Mouse (Mus musculus) Patski (cell line): ENCODE measurements at regions not wholly inside any gene's neighbourhood (a gene's known extent, or its start where the extent isn't known, plus 50 kb on each side); places are given as distances from the start of the nearest gene placed in this dataset.
A peak's percentile ranks its signal among the peaks of the same experiment; 100 is the strongest.

ENCODE experiments used
- ATAC-seq: fragments of 100-300 bp; one replicate; pipeline ENCODE4 v1.8.0; 2021
- CTCF ChIA-PET: fragments of 350-600 bp; sonication (Branson Sonifier 250); formaldehyde crosslinking; loops from one replicate; lab custom pipeline; 2022; ENCODE audit warnings: inconsistent platforms; lab: Charles Lee
- POLR2A ChIA-PET: fragments of 350-600 bp; sonication (Branson Sonifier 250); formaldehyde crosslinking; loops from one replicate; lab custom pipeline; 2022; ENCODE audit warnings: antibody characterized with exemption, inconsistent platforms; lab: Charles Lee
- DNase-seq: peaks from one replicate; pipeline ENCODE4 v3.0.0-alpha.2; 2011; ENCODE audit warnings: low read depth, low spot score
- H3K27me3 ChIP-seq: fragments of 371-371 bp; one replicate; pipeline ENCODE4 v1.5.1; 2021
- CTCF ChIP-seq: fragments of 100-300 bp; IDR thresholded peaks from one replicate; pipeline ENCODE4 v1.5.1; 2021
- in situ Hi-C: fragments of 300-500 bp; cut with MboI; formaldehyde crosslinking; loops from 3 replicates; pipeline ENCODE4 v1.11.1; 2018; ENCODE audit warnings: low pct_unique_long_range_greater_than_20kb, mixed read lengths

DNA sequence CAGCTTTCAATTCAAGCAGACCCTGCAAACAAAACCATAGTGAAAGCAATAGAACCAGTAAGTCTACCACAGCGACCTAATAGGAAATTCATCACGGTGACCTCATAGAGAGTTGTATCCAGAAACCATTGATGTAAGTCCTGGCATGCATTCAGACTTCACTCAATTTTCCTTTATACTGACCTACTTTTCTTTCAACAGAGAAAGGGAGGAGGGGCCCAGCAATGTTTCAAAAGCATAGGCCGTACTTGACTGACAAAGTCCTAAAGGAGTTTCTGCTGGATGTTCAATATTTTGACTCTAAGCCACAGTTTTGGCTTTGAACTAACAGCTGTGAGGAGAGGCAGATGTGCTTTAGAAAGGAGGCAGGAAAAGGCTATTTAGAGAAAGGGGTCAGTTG lies 88.4 kb downstream of the AI593442 start:
- no peak for DNase-seq

GRCm38 (mm10) chr9:52574066-52574465 lies 105.5 kb downstream of the AI593442 start:
- H3K27me3 ChIP-seq = no peaks in the 10 kb centered on the region
- in situ Hi-C loops = no loop called here
- POLR2A ChIA-PET = no interaction called here
- CTCF ChIA-PET = interaction anchor here (1.6 kb wide), 1 partner anchor 13 kb away, joined by 3 read pairs; no protein-coding TSS in a partner anchor
- DNase-seq (no peak), ATAC-seq (no peak)
- TF ChIP-seq CTCF = no peak

More for the DNA sequence above, 88.4 kb downstream of the AI593442 start:
- POLR2A ChIA-PET = no interaction called here
- no peak for ATAC-seq
- TF ChIP-seq CTCF = no peak
- in situ Hi-C loops = no loop called here
- H3K27me3 ChIP-seq = no peaks in the 10 kb centered on the region
- CTCF ChIA-PET = interaction anchor here (1.1 kb wide), 1 partner anchor 16 kb away, joined by 3 read pairs; no protein-coding TSS in a partner anchor

DNA sequence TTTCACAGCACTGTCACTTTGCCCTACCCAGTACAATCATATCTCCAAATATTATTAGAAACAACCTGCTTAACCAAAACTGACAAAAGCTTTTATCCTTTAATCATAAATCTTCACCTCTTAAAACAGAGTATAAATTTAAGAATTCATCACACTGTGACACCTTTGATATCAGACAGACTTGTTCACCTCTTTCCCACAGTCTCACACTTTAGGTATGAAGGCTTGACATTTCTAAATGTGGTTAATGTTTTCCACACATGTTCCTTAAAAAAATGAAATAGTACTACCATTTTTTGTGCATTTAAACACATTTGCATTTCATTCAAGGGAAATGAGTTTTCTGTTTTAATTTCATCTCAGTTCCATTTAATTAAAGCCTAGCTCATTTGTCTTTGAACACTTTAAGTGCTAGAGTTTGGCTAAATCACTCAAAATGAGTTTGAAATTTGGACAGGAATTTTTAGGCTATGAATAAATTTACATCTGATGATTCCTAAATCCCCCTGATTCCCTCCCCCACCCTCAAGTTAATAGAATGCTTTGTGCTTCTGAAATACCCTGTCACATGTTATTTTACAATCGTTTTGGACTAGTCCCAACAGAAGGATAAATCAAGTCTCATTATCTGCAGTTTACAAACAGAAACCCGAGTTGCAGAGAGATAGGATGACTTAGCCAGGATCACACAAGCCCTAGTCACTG lies 127.9 kb downstream of the AI593442 start:
- in situ Hi-C loops = no loop called here
- DNase-seq (no peak), ATAC-seq (no peak)
- H3K27me3 ChIP-seq = no peaks in the 10 kb centered on the region
- no peak for TF ChIP-seq CTCF
- POLR2A ChIA-PET = no interaction called here
- CTCF ChIA-PET = no interaction called here

DNA sequence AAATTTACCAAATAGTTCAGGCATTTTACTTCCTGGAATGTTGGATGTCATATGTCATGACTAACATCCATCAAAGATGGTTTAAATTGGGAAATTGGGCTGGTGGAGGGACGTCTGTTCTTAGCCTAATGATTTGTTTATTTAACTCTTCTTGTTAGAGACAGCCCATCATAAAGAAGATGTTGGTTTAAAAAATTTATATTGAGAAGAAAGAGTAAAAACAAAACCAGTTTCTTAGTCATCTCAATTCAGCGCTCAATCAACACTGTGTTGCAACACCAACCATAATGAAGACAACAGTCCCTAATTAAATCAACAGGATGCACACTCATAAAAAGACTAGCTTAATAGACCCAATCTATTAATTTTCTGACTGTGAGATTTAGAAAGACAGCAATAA lies 133.5 kb downstream of the AI593442 start:
- H3K27me3 ChIP-seq = no peaks in the 10 kb centered on the region
- ChIA-PET CTCF (no interaction called here), POLR2A (interaction anchor here (0.6 kb wide), 1 partner anchor 539 kb away, joined by 3 read pairs; no protein-coding TSS in a partner anchor)
- no peak for DNase-seq
- no peak for TF ChIP-seq CTCF
- in situ Hi-C loops = no loop called here
- no peak for ATAC-seq

DNA sequence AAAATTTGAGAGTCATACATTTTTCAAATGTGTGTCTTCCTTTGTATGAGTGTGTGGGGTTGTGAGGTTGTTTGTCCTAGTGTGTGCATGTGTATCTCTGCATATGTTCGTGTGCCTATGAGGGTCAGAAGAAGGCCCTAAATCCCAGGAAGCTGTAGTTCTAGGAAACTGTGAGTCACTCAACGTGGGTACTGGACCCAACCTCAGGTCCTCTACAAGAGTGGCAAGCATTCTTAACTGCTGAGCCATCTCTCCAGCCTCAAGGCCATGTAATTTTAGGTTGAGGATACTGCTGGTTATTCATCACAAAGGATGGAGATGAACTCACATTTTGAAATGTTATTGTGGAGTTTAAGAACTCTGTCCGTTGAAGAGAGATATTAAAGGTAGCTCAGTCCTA lies 140.5 kb downstream of the AI593442 start:
- CTCF ChIA-PET = no interaction called here

GRCm38 (mm10) chr9:52529444-52529915 lies 150.1 kb downstream of the AI593442 start:
- ChIA-PET POLR2A (interaction anchor here (0.5 kb wide), 1 partner anchor 116 kb away, joined by 4 read pairs; no protein-coding TSS in a partner anchor), CTCF (no interaction called here)
- no peak for TF ChIP-seq CTCF
- DNase-seq = peak; percentile 24
- no peaks in the 10 kb centered on the region for H3K27me3 ChIP-seq
- peak; percentile 62 for ATAC-seq
- in situ Hi-C loops = no loop called here

More for the DNA sequence above, 140.5 kb downstream of the AI593442 start:
- POLR2A ChIA-PET = no interaction called here
- DNase-seq (no peak), ATAC-seq (no peak)
- in situ Hi-C loops = no loop called here
- TF ChIP-seq CTCF = no peak
- no peaks in the 10 kb centered on the region for H3K27me3 ChIP-seq

DNA sequence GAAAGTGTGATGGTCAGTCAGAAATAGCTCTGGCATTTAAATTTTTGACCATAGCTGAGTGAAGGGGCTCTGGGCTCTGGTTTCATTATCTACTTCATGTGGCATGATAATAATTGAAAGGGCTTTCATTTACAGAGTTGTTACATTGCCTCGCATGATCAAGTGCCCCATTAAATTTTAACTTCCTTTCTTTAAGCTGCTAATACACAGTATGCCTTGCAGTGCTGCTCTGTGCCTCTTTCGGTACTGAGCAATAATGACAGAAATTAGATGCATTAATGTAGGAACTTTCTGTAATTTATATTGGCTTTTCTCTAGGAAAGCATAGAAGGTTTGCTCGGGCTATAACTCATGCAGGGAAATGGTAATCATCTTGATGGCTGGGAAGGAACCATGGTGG lies 179.1 kb downstream of the AI593442 start:
- no peak for TF ChIP-seq CTCF
- in situ Hi-C loops = no loop called here
- ChIA-PET POLR2A (no interaction called here), CTCF (interaction anchor here (1.4 kb wide), 1 partner anchor 11 kb away, joined by 5 read pairs; no protein-coding TSS in a partner anchor)
- DNase-seq = no peak
- ATAC-seq = no peak
- H3K27me3 ChIP-seq = no peaks in the 10 kb centered on the region

DNA sequence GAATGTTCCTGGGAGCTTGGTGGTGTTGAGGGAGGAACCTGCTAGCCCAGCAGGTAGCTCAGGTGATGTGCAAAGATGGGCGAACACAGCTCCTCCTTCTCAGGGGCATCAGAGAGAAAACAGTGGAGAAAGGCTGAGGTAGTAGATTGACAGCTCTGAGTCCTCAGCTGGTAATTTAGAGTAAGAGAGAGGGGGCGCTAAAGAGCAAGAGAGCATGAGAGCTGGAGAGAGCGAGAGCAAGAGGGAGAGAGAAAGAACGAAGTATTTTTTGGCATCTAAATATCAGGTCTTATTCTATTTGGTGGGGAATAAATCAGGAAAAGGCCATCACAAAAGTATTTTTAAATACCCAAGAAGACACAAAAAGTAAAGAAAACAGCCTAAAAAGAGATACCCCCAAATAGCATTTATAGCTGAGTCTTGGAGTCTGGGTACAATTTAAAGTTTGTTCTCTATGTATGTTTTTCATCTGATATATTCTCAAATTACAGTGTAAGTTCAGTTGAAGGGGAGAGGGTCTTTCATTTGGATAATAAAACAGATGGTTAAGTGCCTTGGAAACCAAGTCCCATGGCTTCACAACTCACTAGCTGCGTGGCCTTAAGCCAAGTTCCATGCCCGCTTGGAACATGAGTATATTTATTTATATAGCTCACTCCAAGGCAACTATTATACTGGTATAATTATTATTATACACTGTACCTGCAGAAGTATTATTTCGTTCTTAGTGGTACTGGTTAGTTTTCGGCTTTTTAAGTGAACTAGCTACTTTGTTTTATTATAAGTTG lies 183.9 kb downstream of the AI593442 start:
- TF ChIP-seq CTCF = peak; percentile 47
- ChIA-PET CTCF (interaction anchor here (0.9 to 1.8 kb wide), 6 partner anchors 9 to 40 kb away, joined by 3 to 13 read pairs (median 4); no protein-coding TSS in a partner anchor), POLR2A (interaction anchor here (1.0 kb wide), 1 partner anchor 36 kb away, joined by 3 read pairs; no protein-coding TSS in a partner anchor)
- ATAC-seq = no peak
- no peak for DNase-seq
- in situ Hi-C loops = no loop called here
- H3K27me3 ChIP-seq = no peaks in the 10 kb centered on the region

DNA sequence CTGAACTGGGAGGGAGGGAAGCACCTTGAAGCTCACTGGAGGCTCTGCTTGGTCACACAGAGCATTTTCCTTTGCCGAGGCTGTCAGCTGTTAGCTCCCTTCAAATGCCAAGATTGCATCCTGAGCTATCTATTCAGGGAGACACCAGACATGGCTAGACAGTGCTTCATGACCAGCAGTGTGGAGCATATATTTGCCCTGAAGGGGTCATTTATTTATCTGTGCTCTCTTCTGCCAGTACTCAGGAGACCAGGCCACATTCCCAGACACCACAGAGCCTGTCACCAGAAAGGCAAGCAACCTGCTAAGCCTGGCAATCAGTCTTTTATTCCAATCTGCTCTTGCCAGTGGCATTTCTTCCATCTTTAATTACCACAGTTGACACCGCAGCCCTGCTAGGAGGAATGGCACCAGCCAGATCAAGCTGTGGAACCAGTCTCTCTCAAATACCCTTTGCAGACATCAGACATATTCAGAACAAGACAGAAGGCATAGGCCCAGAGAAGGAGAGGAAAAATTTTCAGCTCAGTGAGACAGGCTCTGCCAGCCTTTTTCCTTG lies 186.6 kb downstream of the AI593442 start:
- ChIA-PET CTCF (interaction anchor here (1.1 to 1.4 kb wide), 3 partner anchors 10 to 35 kb away, joined by 3 read pairs; no protein-coding TSS in a partner anchor), POLR2A (no interaction called here)
- in situ Hi-C loops = no loop called here

DNA sequence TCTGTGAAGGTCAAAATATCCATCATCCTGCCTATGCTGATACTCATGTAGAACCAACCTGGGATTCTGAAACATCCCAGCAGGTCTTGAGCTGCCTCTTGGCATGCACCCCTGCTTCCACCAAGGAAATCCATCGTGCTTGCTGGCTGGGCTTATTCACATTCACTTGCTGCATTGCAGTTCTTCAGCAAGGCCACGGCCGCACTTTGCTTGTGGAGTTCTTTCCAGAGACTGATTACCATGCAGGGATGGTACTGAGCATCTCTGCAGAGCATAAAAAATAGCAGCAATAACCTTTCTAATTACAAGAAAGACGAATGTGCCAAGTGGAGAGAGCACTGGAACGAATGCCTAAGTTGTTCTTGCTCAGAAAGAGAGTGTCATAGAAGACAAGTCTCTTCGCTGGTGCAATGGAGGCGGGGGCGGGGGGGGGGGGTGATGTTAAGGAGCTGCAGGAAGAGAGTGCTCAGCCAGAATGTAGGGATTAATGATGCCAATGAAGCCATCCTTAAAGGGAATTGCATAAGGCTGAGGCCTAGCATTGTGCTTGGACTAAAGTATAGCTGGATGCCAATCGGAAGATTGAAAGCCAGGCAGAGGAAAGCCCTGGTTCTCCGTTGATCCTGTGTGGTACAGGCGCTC lies 205.9 kb downstream of the AI593442 start:
- ChIA-PET POLR2A (no interaction called here), CTCF (no interaction called here)
- no peak for ATAC-seq
- in situ Hi-C loops = no loop called here
- no peak for DNase-seq
- no peaks in the 10 kb centered on the region for H3K27me3 ChIP-seq
- TF ChIP-seq CTCF = no peak

More for the DNA sequence above, 186.6 kb downstream of the AI593442 start:
- no peak for ATAC-seq
- TF ChIP-seq CTCF = no peak
- no peaks in the 10 kb centered on the region for H3K27me3 ChIP-seq
- DNase-seq = peak; percentile 15
